Mouse (Mus musculus) thymus, postnatal 10 days (tissue): Measurements from ENCODE around the gene Il13ra2.
"Not testable (repeated sequence)": the region's sequence is repeated elsewhere in the genome, so short reads cannot be mapped to it uniquely, and the experiment has no call there.

Source experiments
- DNase-seq, 2 experiments: peaks; one replicate each; pipeline ENCODE4 v3.0.0; 2021; ENCODE audit warnings: low spot score in 2 of 2

Gene Il13ra2

GRCm38 (mm10) chrX:147429129-147429528 is at the start of gene Il13ra2:
Gene Il13ra2, minus strand, starts transcription at chrX:147429192.
- no peak for DNase-seq

GRCm38 (mm10) chrX:147453610-147454009 is 24.6 kb upstream of the Il13ra2 start, which contains the start of gene Vmn1r239-ps:
Gene Vmn1r239-ps, minus strand, starts transcription at chrX:147453710.
- DNase-seq = not testable (repeated sequence)

- no peak for DNase-seq
These were observed 14.4 kb upstream of the Il13ra2 start for GRCm38 (mm10) chrX:147443386-147443785.

DNA sequence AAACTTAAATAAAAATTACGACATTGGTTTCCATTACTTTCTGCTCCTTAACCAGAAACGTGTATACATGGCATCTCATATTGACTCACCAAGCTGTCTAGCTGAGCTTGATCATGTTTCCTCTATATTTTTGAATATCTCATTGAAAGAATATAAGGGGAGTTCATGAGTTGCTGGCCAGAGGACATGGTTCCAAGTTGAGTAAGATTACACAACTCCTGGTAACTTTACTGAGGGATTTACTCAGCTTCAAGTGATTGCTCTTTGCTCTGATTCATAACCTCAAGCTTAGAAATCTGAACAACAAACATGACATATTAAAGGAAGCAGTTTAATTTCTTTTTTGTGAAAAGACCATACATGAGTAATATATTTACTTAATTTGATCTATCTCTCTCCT is 6.4 kb upstream of the Il13ra2 start:
- DNase-seq = no peak

DNA sequence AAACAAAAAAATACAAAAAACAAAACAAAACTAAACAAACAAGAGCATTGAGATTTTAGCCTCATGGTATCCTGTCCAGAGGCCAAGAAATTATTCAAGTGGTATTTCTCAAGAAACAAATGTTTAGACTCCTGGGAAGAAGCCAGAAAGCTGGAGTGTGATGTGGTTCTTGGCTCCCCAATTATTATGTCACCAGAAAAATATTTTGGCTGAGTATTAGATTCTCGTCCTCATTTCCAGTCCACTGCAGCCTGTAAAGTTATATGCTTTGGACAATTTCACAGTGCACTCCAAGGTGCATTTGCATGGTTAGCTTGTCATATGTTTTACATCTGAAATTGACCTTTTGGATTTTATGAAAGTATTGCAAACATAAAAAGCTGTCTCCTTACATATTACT is 761 bp upstream of the Il13ra2 start:
- DNase-seq = no peak

- no peak for DNase-seq
These were observed 35.5 kb downstream of the Il13ra2 start for GRCm38 (mm10) chrX:147393446-147393845.

- no peak for DNase-seq
These were observed 79.8 kb downstream of the Il13ra2 start for GRCm38 (mm10) chrX:147349167-147349566.
